18 mouse cellular contexts compared by ENCODE assay signal in the genomic region with DNA sequence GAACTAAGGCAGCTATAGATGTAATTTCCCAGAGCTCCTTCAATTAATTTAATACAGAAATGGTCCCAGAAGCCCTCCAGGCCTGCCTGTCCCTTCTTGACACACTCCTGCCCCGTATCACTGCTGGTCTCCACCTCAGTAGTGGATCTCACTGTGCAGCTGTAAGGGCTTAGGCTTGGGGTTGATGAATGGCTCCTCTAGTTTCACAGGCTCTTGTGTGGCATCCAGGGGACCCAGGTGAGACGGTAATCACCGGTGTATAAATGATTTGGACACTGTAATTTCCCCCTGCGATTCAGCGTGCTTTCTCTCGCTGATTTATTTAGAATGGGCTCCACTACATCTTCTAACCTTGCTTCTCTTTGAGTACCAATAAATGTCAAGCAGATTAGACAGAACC.
"Had no signal": no experiment of that assay in that cellular context is flagged by ENCODE, and none has a peak within 500 bp of the region (broad histone marks: within the 10 kb centered on the region; RNA-seq: fewer than 3 reads in every experiment).

No protein-coding gene starts in this region.

- ATAC-seq: inflammation-experienced regulatory T-cells, adult 6 months; intestine, postnatal 0 days; lung, postnatal 0 days had no signal

- H3K36me3 ChIP-seq: limb, embryonic 13.5 days; midbrain, embryonic 12.5 days had no signal

- H3K4me1 ChIP-seq: megakaryocyte, embryonic 14.5 days had no signal

- DNase-seq: kidney, adult 8-10 months; kidney, postnatal 25 days; layer of hippocampus, adult 9-11 months; lung, adult 18-20 months; lung, postnatal 4 days; retina, postnatal 1 day; right cerebral cortex, postnatal 4 days; spleen, adult 18-20 months; thymus, adult 18-20 months; thymus, postnatal 25 days had no signal

- H3K4me2 ChIP-seq: limb, embryonic 13.5 days; midbrain, embryonic 12.5 days had no signal

- H3K9ac ChIP-seq: limb, embryonic 13.5 days; liver, embryonic 14.5 days; midbrain, embryonic 12.5 days had no signal

- H3K9me3 ChIP-seq: midbrain, embryonic 12.5 days had no signal

- H3K4me3 ChIP-seq: limb, embryonic 13.5 days; megakaryocyte, embryonic 14.5 days; midbrain, embryonic 12.5 days; myocyte had no signal

- H3K27ac ChIP-seq: limb, embryonic 13.5 days; liver, embryonic 14.5 days; midbrain, embryonic 12.5 days had no signal

- H3K27me3 ChIP-seq: limb, embryonic 13.5 days; megakaryocyte, embryonic 14.5 days; midbrain, embryonic 12.5 days had no signal
